Mouse (Mus musculus) heart, adult 10 weeks (tissue): ENCODE results near the gene Paqr5. TPM values are rescaled to one million over a fixed set of nuclear protein-coding genes. Genes with fewer than 3 reads are reported as not detected.

Experiments
- polyA plus RNA-seq: library from polyadenylated mRNA; stranded (reverse); fragments of 350-450 nt; fragmentation: Illumina TruSeq; extraction: RNeasy Lipid Tissue Mini Kit (QIAGEN cat#74804); gene quantifications from one replicate; pipeline ENCODE4 v1.2.3, GENCODE M21; 2014; ENCODE audit warnings: low read depth, low replicate concordance

Gene Paqr5
- not detected for polyA plus RNA-seq

DNA sequence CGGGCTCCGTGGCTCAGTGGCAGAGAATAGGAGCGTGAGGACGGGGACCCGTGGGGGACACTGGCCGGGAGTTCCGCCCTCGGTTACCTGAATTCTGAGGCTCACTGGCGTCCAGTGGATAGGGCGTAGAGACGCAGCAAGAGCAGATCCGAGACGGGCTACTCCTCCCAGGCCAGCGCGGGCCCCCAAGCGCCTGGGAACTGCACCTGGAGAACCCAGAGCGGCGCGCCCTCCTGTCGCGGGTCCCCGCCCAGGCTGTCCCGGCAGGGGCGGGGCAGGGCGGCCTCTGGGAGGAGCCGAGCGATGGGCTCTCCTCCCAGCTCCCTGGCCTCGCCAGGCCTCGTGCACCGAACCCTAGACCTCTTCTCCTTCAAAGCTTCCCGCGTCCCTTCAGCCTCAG lies at the start of gene Paqr5:
Gene Paqr5, minus strand, starts transcription at position 257 of the 400 bp plus-strand sequence.

GRCm38 (mm10) chr9:61946623-61947401 lies 79.8 kb downstream of the Paqr5 start, which contains the start of gene Kif23:
Gene Kif23, minus strand, starts transcription at chr9:61946774.

GRCm38 (mm10) chr9:61914203-61914916 lies 112.3 kb downstream of the Paqr5 start, which contains the start of gene Rplp1:
Gene Rplp1, minus strand, starts transcription at chr9:61914542.

Other genes with a start within 250 kb of the Paqr5 start
- gene Rplp1, start 112.3 kb downstream of the Paqr5 start, polyA plus RNA-seq: 2,149 TPM
- 2.0 TPM for gene Kif23, start 80.1 kb downstream of the Paqr5 start, polyA plus RNA-seq
- 9.7 TPM for gene Glce, start 95.8 kb upstream of the Paqr5 start, polyA plus RNA-seq